Mouse (Mus musculus): Measurements from ENCODE around the gene Foxj3. TPM values are rescaled to one million over a fixed set of nuclear protein-coding genes. Genes with fewer than 3 reads are reported as not detected.
A peak's percentile ranks its signal among the peaks of the same experiment; 100 is the strongest.

The Foxj3 gene
- polyA plus RNA-seq, 1 experiment from 2014 or later: 31.8 TPM

DNA sequence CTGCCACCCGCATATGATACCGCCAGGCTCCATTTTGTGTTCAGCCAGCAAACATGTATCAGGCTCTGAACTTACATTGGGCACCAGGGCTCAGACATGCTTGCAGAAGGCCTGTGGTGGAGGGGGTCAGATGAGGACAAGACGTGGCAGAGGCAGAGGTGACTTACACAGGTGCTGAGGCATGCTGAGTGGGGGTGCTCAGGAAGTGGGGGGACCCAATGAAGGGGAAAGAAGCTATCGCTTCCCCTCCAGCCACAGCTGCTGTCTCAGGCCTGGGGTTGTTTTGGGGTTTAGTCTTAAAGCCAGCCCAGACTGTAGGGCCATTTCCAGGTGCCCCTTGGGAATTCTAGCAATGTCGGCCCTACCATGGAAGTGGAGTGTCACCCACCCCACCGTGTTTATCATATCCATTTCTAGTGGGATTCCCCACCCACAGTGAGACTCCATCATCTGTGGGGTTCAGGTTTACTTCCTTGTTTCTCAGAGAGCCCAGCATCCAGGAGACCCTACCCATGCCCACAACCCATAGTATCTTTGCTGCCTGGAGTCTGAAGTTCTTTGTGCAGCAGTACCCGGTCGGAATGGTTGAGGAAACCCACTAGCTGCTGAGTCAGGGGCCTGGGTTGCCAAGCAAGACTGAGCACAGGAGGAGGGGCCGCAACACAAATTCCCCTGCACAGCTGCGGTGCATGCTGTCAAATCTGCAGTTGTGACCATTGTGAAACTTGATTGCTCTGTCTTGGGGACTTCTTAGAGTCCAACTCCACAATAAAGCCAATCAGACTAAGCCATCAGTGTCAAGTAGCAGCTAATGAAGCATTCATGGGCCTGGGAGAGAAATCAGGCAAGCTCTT lies 132.8 kb downstream of the Foxj3 start:
- 61% methylated on average over 10 of the region's 10 CpGs for WGBS
- no peak overlapping the region for H3K9ac ChIP-seq
- peaks cover 26% of the 10 kb centered on the region for H3K4me1 ChIP-seq (replicated peaks)
- no peak for ATAC-seq (ENCODE audit: low FRiP score, low read depth)
- H3K27me3 ChIP-seq: no peaks in the 10 kb centered on the region
- H3K4me3 ChIP-seq: no peak overlapping the region
- no peak overlapping the region; the same call in 1 of the 2 replicates for H3K27ac ChIP-seq (replicated peaks)
- no peaks in the 10 kb centered on the region for H3K36me3 ChIP-seq
- H3K9me3 ChIP-seq: no peaks in the 10 kb centered on the region
- no peak overlapping the region for H3K4me2 ChIP-seq

DNA sequence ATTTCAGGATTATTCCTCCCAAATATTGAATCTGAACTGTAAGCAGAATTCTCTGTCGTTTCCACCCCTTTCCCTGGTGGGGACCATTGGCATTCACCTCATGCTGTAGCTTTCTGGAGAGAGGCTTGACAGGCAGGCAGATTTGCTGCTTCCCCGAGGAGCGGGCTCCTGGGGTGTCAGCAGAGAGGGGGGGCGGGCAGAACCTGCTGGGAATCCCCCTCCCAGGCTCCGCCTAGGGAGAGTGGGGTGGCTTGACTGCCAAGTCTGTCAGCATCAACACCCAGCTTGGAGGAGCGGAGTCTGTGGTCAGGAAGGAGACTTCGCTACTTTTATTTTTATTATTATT lies 133.4 kb downstream of the Foxj3 start:
- H3K4me2 ChIP-seq: no peak overlapping the region
- no peak overlapping the region; the same call in 1 of the 2 replicates for H3K27ac ChIP-seq (replicated peaks)
- no peaks in the 10 kb centered on the region for H3K9me3 ChIP-seq
- no peaks in the 10 kb centered on the region for H3K36me3 ChIP-seq
- 40% methylated on average over 7 of the region's 7 CpGs for WGBS
- no peak overlapping the region for H3K4me3 ChIP-seq
- H3K4me1 ChIP-seq (replicated peaks): peaks cover 26% of the 10 kb centered on the region
- no peak for ATAC-seq (ENCODE audit: low FRiP score, low read depth)
- H3K27me3 ChIP-seq: no peaks in the 10 kb centered on the region
- H3K9ac ChIP-seq: no peak overlapping the region

DNA sequence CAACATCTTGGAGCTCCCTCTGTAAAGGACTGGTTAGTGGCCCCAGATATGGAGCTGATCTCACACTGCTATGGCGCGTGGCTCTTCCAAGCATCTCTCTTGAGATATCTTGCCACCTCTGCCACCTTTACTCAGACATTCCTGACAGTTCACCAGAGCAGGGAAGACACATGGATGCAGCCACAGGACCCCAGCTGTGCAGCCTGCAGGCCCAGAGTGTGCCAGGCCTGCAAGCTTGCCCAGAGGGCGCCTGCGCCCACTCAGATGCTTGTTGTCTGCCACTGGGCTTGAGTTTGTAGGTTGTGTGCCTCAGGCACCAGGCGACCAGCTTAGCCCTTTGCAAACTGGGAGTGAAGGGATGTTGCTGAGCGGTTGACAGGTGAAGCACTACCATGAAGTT lies 133.9 kb downstream of the Foxj3 start:
- no peaks in the 10 kb centered on the region for H3K9me3 ChIP-seq
- H3K4me3 ChIP-seq: no peak overlapping the region
- ATAC-seq (ENCODE audit: low FRiP score, low read depth): no peak
- H3K4me1 ChIP-seq (replicated peaks): peaks cover 25% of the 10 kb centered on the region
- no peak overlapping the region for H3K4me2 ChIP-seq
- no peak overlapping the region for H3K9ac ChIP-seq
- 0 out of 2 replicates have a peak overlapping the region, but pooled peaks have one; percentile 3 for H3K27ac ChIP-seq (replicated peaks)
- H3K36me3 ChIP-seq: no peaks in the 10 kb centered on the region
- H3K27me3 ChIP-seq: no peaks in the 10 kb centered on the region
- 84% methylated on average over 6 of the region's 6 CpGs for WGBS

DNA sequence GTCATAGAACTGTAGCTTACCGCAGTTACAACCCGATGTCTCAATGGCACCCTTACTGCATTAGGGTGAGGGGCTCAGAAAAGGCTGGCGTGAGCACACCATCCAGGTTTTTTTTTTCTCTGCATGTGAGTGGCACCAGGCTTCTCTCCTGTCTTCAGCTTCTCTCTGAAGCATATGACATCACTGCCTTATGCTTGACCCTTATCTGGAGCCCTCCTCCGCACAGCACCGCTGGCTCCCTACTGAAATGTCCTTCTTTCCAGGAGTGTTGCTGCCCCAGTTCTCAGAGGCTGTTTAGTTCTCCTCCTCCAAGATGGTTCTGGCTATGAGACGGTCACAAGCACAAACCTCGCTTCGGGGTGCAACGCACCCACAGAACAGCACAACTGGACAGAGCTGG lies 134.4 kb downstream of the Foxj3 start:
- Histone ChIP-seq H3K4me2 (no peak overlapping the region), H3K9ac (no peak overlapping the region), H3K27me3 (no peaks in the 10 kb centered on the region), H3K4me3 (no peak overlapping the region), H3K27ac (replicated peaks) (no peak overlapping the region), H3K4me1 (replicated peaks) (peaks cover 21% of the 10 kb centered on the region), H3K36me3 (no peaks in the 10 kb centered on the region), H3K9me3 (no peaks in the 10 kb centered on the region)
- WGBS: 93% methylated on average over 9 of the region's 9 CpGs
- ATAC-seq (ENCODE audit: low FRiP score, low read depth): no peak

DNA sequence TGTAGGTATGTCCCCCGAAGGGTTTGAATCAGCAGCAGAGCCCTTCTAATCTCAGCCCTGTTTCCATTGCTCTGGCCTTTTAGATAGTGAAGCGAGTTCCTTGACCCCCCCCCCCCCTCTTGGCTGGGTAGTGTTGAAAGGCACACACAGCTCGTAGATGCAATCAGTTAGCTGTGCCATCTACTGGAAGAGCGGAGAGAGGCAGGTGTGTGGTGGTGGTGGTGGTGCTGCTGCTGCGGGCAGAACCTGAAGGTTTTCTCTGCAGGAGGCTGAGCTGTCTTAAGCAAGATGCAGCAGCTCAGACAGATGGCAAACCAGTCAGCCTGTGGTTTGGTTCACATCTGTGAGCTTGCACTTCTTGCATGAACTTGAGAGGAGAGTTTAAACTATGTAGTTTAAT lies 135.9 kb downstream of the Foxj3 start:
- 38% methylated on average over 5 of the region's 5 CpGs for WGBS
- Histone ChIP-seq H3K9ac (no peak overlapping the region), H3K9me3 (no peaks in the 10 kb centered on the region), H3K27ac (replicated peaks) (no peak overlapping the region), H3K27me3 (no peaks in the 10 kb centered on the region), H3K36me3 (no peaks in the 10 kb centered on the region), H3K4me2 (no peak overlapping the region), H3K4me3 (no peak overlapping the region), H3K4me1 (replicated peaks) (peaks cover 20% of the 10 kb centered on the region)
- ATAC-seq (ENCODE audit: low FRiP score, low read depth): no peak; the same call in 1 of the 2 replicates

Other genes starting within 250 kb of the Foxj3 start
- 891 and 932 TPM in 2 replicates for gene Ybx1, start 242.4 kb upstream of the Foxj3 start, polyA plus RNA-seq (2015; fragmentation: Nextera tagmentation; extraction: Ambion mirVana)
- gene Ppih, start 216.5 kb upstream of the Foxj3 start, polyA plus RNA-seq (2015; fragmentation: Nextera tagmentation; extraction: Ambion mirVana): 44.8 and 51.2 TPM in 2 replicates
- gene Ccdc30, start 121.5 kb upstream of the Foxj3 start, polyA plus RNA-seq (2015; fragmentation: Nextera tagmentation; extraction: Ambion mirVana): 20.0 and 21.3 TPM in 2 replicates
- 20.4 and 20.8 TPM in 2 replicates for gene Ppcs, start 114.6 kb upstream of the Foxj3 start, polyA plus RNA-seq (2015; fragmentation: Nextera tagmentation; extraction: Ambion mirVana)
- gene Zmynd12, start 114.2 kb upstream of the Foxj3 start, polyA plus RNA-seq (2015; fragmentation: Nextera tagmentation; extraction: Ambion mirVana): 0.35 and 0.47 TPM in 2 replicates
- 25.6 and 28.9 TPM in 2 replicates for gene Rimkla, start 44.4 kb upstream of the Foxj3 start, polyA plus RNA-seq (2015; fragmentation: Nextera tagmentation; extraction: Ambion mirVana)
- 10.2 and 11.1 TPM in 2 replicates for gene Frg2f1, start 2.5 kb downstream of the Foxj3 start, polyA plus RNA-seq (2015; fragmentation: Nextera tagmentation; extraction: Ambion mirVana)
- gene Guca2a, start 100.7 kb downstream of the Foxj3 start, polyA plus RNA-seq (2015; fragmentation: Nextera tagmentation; extraction: Ambion mirVana): not detected in 2 replicates
- not detected in 2 replicates for gene Guca2b, start 122.0 kb downstream of the Foxj3 start, polyA plus RNA-seq (2015; fragmentation: Nextera tagmentation; extraction: Ambion mirVana)
- gene Hivep3, start 196.8 kb downstream of the Foxj3 start, polyA plus RNA-seq (2015; fragmentation: Nextera tagmentation; extraction: Ambion mirVana): 16.3 and 16.5 TPM in 2 replicates